11 mouse cellular contexts compared by ENCODE assay signal in genomic region chr11:96003100-96003900, GRCm38 (mm10). TPM values are rescaled to one million over a fixed set of nuclear protein-coding genes. Genes with fewer than 3 reads are reported as not detected.
DNase-seq lines count a peak whose midpoint lies in the region; ATAC-seq lines count a peak whose summit lies in the region.
"Had no signal": no experiment of that assay in that cellular context is flagged by ENCODE, and none has a peak within 500 bp of the region (broad histone marks: within the 10 kb centered on the region; RNA-seq: fewer than 3 reads in every experiment).

No protein-coding gene starts in this region.

- peak overlapping the region; percentile 99 for H3K4me2 ChIP-seq in heart, embryonic 16.5 days (ENCODE audit: low read depth, low read length)
- H3K4me2 ChIP-seq in embryonic facial prominence, embryonic 15.5 days (replicated peaks), result peak overlapping the region; percentile 97
- H3K4me2 ChIP-seq in neural tube, embryonic 13.5 days, result peak overlapping the region; percentile 83

- no peaks in the 10 kb centered on the region for H3K9me3 ChIP-seq in heart, embryonic 16.5 days (replicated peaks; ENCODE audit: control insufficient read depth, low read length)
- H3K9me3 ChIP-seq in embryonic facial prominence, embryonic 15.5 days (replicated peaks), result no peaks in the 10 kb centered on the region
- no peaks in the 10 kb centered on the region for H3K9me3 ChIP-seq in limb, embryonic 10.5 days (replicated peaks)
- no peaks in the 10 kb centered on the region for H3K9me3 ChIP-seq in neural tube, embryonic 13.5 days

- no peaks in the 10 kb centered on the region for H3K27me3 ChIP-seq in heart, embryonic 16.5 days (ENCODE audit: control insufficient read depth, insufficient read depth, low read length)
- H3K27me3 ChIP-seq in embryonic facial prominence, embryonic 15.5 days, result no peaks in the 10 kb centered on the region; the same call in 1 of the 2 replicates
- no peaks in the 10 kb centered on the region for H3K27me3 ChIP-seq in limb, embryonic 10.5 days (ENCODE audit: low read depth, poor library complexity, severe bottlenecking)
- H3K27me3 ChIP-seq in neural tube, embryonic 13.5 days, result no peaks in the 10 kb centered on the region

- WGBS in heart, embryonic 16.5 days, result 7% methylated on average over 12 of the region's 12 CpGs
- 2% methylated on average over 12 of the region's 12 CpGs for WGBS in embryonic facial prominence, embryonic 15.5 days
- 6% methylated on average over 12 of the region's 12 CpGs for WGBS in limb, embryonic 10.5 days
- 1% methylated on average over 12 of the region's 12 CpGs for whole genome bisulfite sequencing in neural tube, embryonic 13.5 days

- no peak for ATAC-seq in heart, embryonic 16.5 days (replicated peaks; ENCODE audit: extremely low read depth, insufficient read depth, low FRiP score)
- no peak for ATAC-seq in embryonic facial prominence, embryonic 15.5 days (ENCODE audit: insufficient number of reproducible peaks, low FRiP score, low TSS enrichment, low read depth)
- ATAC-seq in neural tube, embryonic 13.5 days (ENCODE audit: low read depth), result no peak
- ATAC-seq in inflammation-experienced regulatory T-cells, adult 6 months, result no peak

- peak overlapping the region; percentile 42 for H3K4me3 ChIP-seq in heart, embryonic 16.5 days (ENCODE audit: low read length)
- H3K4me3 ChIP-seq in embryonic facial prominence, embryonic 15.5 days (replicated peaks), result peak overlapping the region; percentile 81
- H3K4me3 ChIP-seq in limb, embryonic 10.5 days, result peak overlapping the region; percentile 99
- peak overlapping the region; percentile 82 for H3K4me3 ChIP-seq in neural tube, embryonic 13.5 days

- peak overlapping the region; percentile 95 for H3K9ac ChIP-seq in heart, embryonic 16.5 days (ENCODE audit: low read length)
- no peak overlapping the region for H3K9ac ChIP-seq in embryonic facial prominence, embryonic 15.5 days
- H3K9ac ChIP-seq in neural tube, embryonic 13.5 days, result peak overlapping the region; percentile 89

- peaks cover 36% of the 10 kb centered on the region for H3K4me1 ChIP-seq in heart, embryonic 16.5 days (ENCODE audit: control insufficient read depth, insufficient read depth, low read length)
- peaks cover 46% of the 10 kb centered on the region for H3K4me1 ChIP-seq in embryonic facial prominence, embryonic 15.5 days
- peaks cover 26% of the 10 kb centered on the region for H3K4me1 ChIP-seq in limb, embryonic 10.5 days
- H3K4me1 ChIP-seq in neural tube, embryonic 13.5 days (replicated peaks), result peaks cover 47% of the 10 kb centered on the region

- H3K27ac ChIP-seq in heart, embryonic 16.5 days (ENCODE audit: low read length), result no peak overlapping the region; the same call in 1 of the 2 replicates
- 0 out of 2 replicates have a peak overlapping the region, but pooled peaks have one; percentile 39 for H3K27ac ChIP-seq in embryonic facial prominence, embryonic 15.5 days (replicated peaks)
- H3K27ac ChIP-seq in limb, embryonic 10.5 days, result peak overlapping the region; percentile 99
- peak overlapping the region; percentile 68 for H3K27ac ChIP-seq in neural tube, embryonic 13.5 days (replicated peaks)

- H3K36me3 ChIP-seq in heart, embryonic 16.5 days (ENCODE audit: control insufficient read depth, insufficient read depth), result no peaks in the 10 kb centered on the region
- H3K36me3 ChIP-seq in embryonic facial prominence, embryonic 15.5 days, result no peaks in the 10 kb centered on the region
- peaks cover 43% of the 10 kb centered on the region for H3K36me3 ChIP-seq in limb, embryonic 10.5 days
- no peaks in the 10 kb centered on the region for H3K36me3 ChIP-seq in neural tube, embryonic 13.5 days

- no peak for DNase-seq in heart, postnatal 4 days
- DNase-seq in limb, embryonic 10.5 days (ENCODE audit: low spot score), result peak; percentile 49
- no peak for DNase-seq in thymus, postnatal 14 days
- DNase-seq in cerebellum, postnatal 10 days, result no peak

RNA-seq across cellular contexts. Expression of gene Igf2bp1, which starts 2.4 kb away (rescaled TPM):
- 21.1 and 24.6 TPM in 2 replicates for polyA plus RNA-seq in heart, embryonic 16.5 days (2015; fragmentation: Nextera tagmentation; extraction: Ambion mirVana)
- total RNA-seq in heart, postnatal 4 days (2021), result 10 to 100 TPM in 1 of 2 experiments, 1 to 10 TPM in 1; 6.3 to 10.6 TPM
- polyA plus RNA-seq in embryonic facial prominence, embryonic 15.5 days (2015; fragmentation: Nextera tagmentation; extraction: Ambion mirVana), result 33.0 and 38.6 TPM in 2 replicates
- polyA plus RNA-seq in limb, embryonic 10.5 days (2016; fragmentation: Nextera tagmentation; extraction: Ambion mirVana), result 165 and 181 TPM in 2 replicates
- 16.7 and 21.2 TPM in 2 replicates for polyA plus RNA-seq in neural tube, embryonic 13.5 days (2015; fragmentation: Nextera tagmentation; extraction: Ambion mirVana)
- polyA plus RNA-seq in inflammation-experienced regulatory T-cells, adult 6 months (2017; shearing (Covaris generic)), result not detected
- total RNA-seq: neutrophil, adult 5-6 weeks had no signal
- polyA plus RNA-seq: large intestine, adult 2 months had no signal

RNA-seq across cellular contexts. Expression of gene Gip, which starts 21.0 kb away (rescaled TPM):
- polyA plus RNA-seq in heart, embryonic 16.5 days (2015; fragmentation: Nextera tagmentation; extraction: Ambion mirVana), result not detected in 2 replicates
- not detected for total RNA-seq in heart, postnatal 4 days (2021)
- polyA plus RNA-seq in embryonic facial prominence, embryonic 15.5 days (2015; fragmentation: Nextera tagmentation; extraction: Ambion mirVana), result not detected in 2 replicates
- polyA plus RNA-seq in limb, embryonic 10.5 days (2016; fragmentation: Nextera tagmentation; extraction: Ambion mirVana), result not detected in 2 replicates
- polyA plus RNA-seq in neural tube, embryonic 13.5 days (2015; fragmentation: Nextera tagmentation; extraction: Ambion mirVana), result not detected in 2 replicates
- polyA plus RNA-seq in inflammation-experienced regulatory T-cells, adult 6 months (2017; shearing (Covaris generic)), result not detected
- total RNA-seq: CH12.LX; neutrophil, adult 5-6 weeks had no signal

RNA-seq across cellular contexts. Expression of gene Snf8, which starts 31.4 kb away (rescaled TPM):
- polyA plus RNA-seq in heart, embryonic 16.5 days (2015; fragmentation: Nextera tagmentation; extraction: Ambion mirVana), result 69.3 and 72.0 TPM in 2 replicates
- 10 to 100 TPM; 60.9 to 62.7 TPM for total RNA-seq in heart, postnatal 4 days (2021)
- polyA plus RNA-seq in embryonic facial prominence, embryonic 15.5 days (2015; fragmentation: Nextera tagmentation; extraction: Ambion mirVana), result 100 and 103 TPM in 2 replicates
- 108 TPM in 2 replicates for polyA plus RNA-seq in limb, embryonic 10.5 days (2016; fragmentation: Nextera tagmentation; extraction: Ambion mirVana)
- 129 TPM in 2 replicates for polyA plus RNA-seq in neural tube, embryonic 13.5 days (2015; fragmentation: Nextera tagmentation; extraction: Ambion mirVana)
- polyA plus RNA-seq in inflammation-experienced regulatory T-cells, adult 6 months (2017; shearing (Covaris generic)), result 10 to 100 TPM; 37.7 to 51.2 (median 42.6) TPM

Comparison
In these comparisons a context has a peak if more than half of its experiments do, and no peak if none do; other contexts are left out.
1. H3K4me3 ChIP-seq: peak in every context shown above with its lines; median percentile 99 in limb, embryonic 10.5 days; 82 in neural tube, embryonic 13.5 days; 81 in embryonic facial prominence, embryonic 15.5 days; 42 in heart, embryonic 16.5 days.
2. RNA of gene Igf2bp1, which starts 2.4 kb away (polyA plus RNA-seq): 165 to 181 TPM in limb, embryonic 10.5 days, 33.0 to 38.6 TPM in embryonic facial prominence, embryonic 15.5 days, 21.1 to 24.6 TPM in heart, embryonic 16.5 days and 16.7 to 21.2 TPM in neural tube, embryonic 13.5 days; not detected in inflammation-experienced regulatory T-cells, adult 6 months; every median in the first group is over 10 times any median in the second.
3. Peak in every context shown above with its lines, with median percentiles within 50 percentile points of each other: H3K4me2 ChIP-seq.